Mouse (Mus musculus) liver, embryonic 14.5 days (tissue): ENCODE results near the gene Tgfbr1. TPM values are rescaled to one million over a fixed set of nuclear protein-coding genes. Genes with fewer than 3 reads are reported as not detected.

Experiments
- ATAC-seq: fragments of 200-750 bp; cut with Nextera tagmentation; 2 replicates; pipeline ENCODE4 v1.8.0; 2017; ENCODE audit warnings: moderate number of reproducible peaks, mild to moderate bottlenecking, moderate library complexity; ENCODE audit not compliant: insufficient read depth
- DNase-seq, 3 experiments: peaks; one replicate each; pipeline ENCODE4 v3.0.0-alpha.2; 2012 to 2013; ENCODE audit warnings: low read depth in 3 of 3, low spot score in 3 of 3
- H3K27ac ChIP-seq: fragments of 300-500 bp; sonication (generic); 2 replicates; pipeline ENCODE4 v1.5.1; 2014; ENCODE audit warnings: moderate library complexity, mild to moderate bottlenecking, control low read depth, inconsistent platforms
- H3K27me3 ChIP-seq: fragments of 300-500 bp; sonication (generic); 2 replicates; pipeline ENCODE4 v1.6.1; 2014; ENCODE audit warnings: mild to moderate bottlenecking, low read length, moderate library complexity; ENCODE audit not compliant: control insufficient read depth, insufficient read depth
- H3K36me3 ChIP-seq: fragments of 300-500 bp; sonication (generic); replicated peaks from 2 replicates; pipeline ENCODE4 v1.6.1; 2014; ENCODE audit warnings: low read depth; ENCODE audit not compliant: control insufficient read depth, insufficient read depth
- H3K4me1 ChIP-seq, 2 experiments: fragments of 200-500 bp in 1 of 2; fragments of 300-500 bp in 1 of 2; sonication (generic) in 1 of 2; replicated peaks; 2 replicates each; pipeline ENCODE4 v1.6.1; 2012 to 2014; ENCODE audit warnings: antibody characterized with exemption in 1 of 2, inconsistent platforms in 1 of 2, low read length in 1 of 2; ENCODE audit not compliant: control insufficient read depth in 2 of 2, insufficient read depth in 2 of 2
- H3K4me2 ChIP-seq: fragments of 300-500 bp; sonication (generic); 2 replicates; pipeline ENCODE4 v1.6.1; 2014; ENCODE audit warnings: low read depth, mild to moderate bottlenecking, control low read depth, moderate library complexity
- H3K4me3 ChIP-seq, 2 experiments: fragments of 200-500 bp in 1 of 2; fragments of 300-500 bp in 1 of 2; sonication (generic) in 1 of 2; 2 replicates each; pipeline ENCODE4 v1.5.1; 2012 to 2014; ENCODE audit warnings: low read depth in 2 of 2, low read length in 2 of 2, mild to moderate bottlenecking in 2 of 2, control low read depth in 1 of 2, inconsistent platforms in 1 of 2, moderate library complexity in 1 of 2; ENCODE audit not compliant: insufficient read depth in 1 of 2
- H3K9ac ChIP-seq: fragments of 300-500 bp; sonication (generic); replicated peaks from 2 replicates; pipeline ENCODE4 v1.6.1; 2014; ENCODE audit warnings: mild to moderate bottlenecking, control low read depth, moderate library complexity
- H3K9me3 ChIP-seq: fragments of 300-500 bp; sonication (generic); 2 replicates; pipeline ENCODE4 v1.6.1; 2016; ENCODE audit warnings: low read length, mixed read lengths; ENCODE audit not compliant: control insufficient read depth
- CTCF ChIP-seq: IDR thresholded peaks from 2 replicates; pipeline ENCODE4 v1.5.1; 2016; ENCODE audit warnings: antibody characterized with exemption, low read depth, control low read depth
- EP300 ChIP-seq: IDR thresholded peaks from 2 replicates; pipeline ENCODE4 v1.6.1; 2016; ENCODE audit warnings: antibody characterized with exemption, low read depth
- WGBS: fragments of 180-500 bp; shearing (Covaris S2); extraction: QIAGEN DNeasy Blood & Tissue Kit; methylation state at CpG from one replicate; pipeline ENCODE4 v1.1.7; 2014; ENCODE audit not compliant: insufficient replicate concordance; 5-methylcytosine and 5-hydroxymethylcytosine counted together
- polyA plus RNA-seq, 2 experiments: library from polyadenylated mRNA; depleted of rRNA in 1 of 2; stranded (reverse) in 1 of 2; unstranded in 1 of 2; fragments of >200 nt; fragmentation: Nextera tagmentation in 1 of 2; extraction: Ambion mirVana in 1 of 2; gene quantifications; 2 replicates each; pipeline versions ENCODE4 v1.2.1 to v1.2.3; 2012 to 2014

Gene Tgfbr1
- polyA plus RNA-seq, 2 experiments = 3.2 to 5.7 TPM

GRCm38 (mm10) chr4:47430557-47430956, 77.5 kb downstream of the Tgfbr1 start:
- Histone ChIP-seq H3K9ac (no peak overlapping the region), H3K36me3 (no peaks in the 10 kb centered on the region), H3K27ac (no peak overlapping the region), H3K27me3 (no peaks in the 10 kb centered on the region), H3K9me3 (no peaks in the 10 kb centered on the region), H3K4me2 (no peak overlapping the region), H3K4me1 (no peaks in the 10 kb centered on the region), H3K4me3 (no peak overlapping the region)
- DNase-seq (no peak), ATAC-seq (no peak)
- 39% methylated on average over 6 of the region's 6 CpGs for WGBS
- TF ChIP-seq CTCF = no peak

DNA sequence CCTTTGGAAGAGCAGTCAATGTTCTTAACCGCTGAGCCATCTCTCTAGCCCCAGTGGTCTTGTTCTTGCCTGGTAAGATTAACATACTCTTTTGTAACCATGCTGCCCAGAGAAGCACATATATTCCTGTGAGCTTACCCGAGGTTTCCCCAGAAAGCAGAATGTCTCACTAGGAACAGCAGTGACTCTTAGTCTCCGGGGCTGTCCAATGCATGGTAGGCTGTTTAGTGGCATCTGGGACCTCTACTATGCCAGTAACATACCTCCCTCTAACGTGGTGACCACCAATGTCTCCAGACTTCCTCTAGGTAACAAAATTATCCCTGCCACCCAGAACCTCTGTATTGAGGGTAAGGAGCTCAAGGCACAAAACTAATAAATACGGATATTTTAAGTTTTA, 78.1 kb downstream of the Tgfbr1 start:
- WGBS = 57% methylated on average over 5 of the region's 5 CpGs
- ATAC-seq = no peak

GRCm38 (mm10) chr4:47432766-47433165, 79.7 kb downstream of the Tgfbr1 start:
- 73% methylated on average over 7 of the region's 7 CpGs for WGBS
- H3K4me1 ChIP-seq = peaks cover 0 to 2% of the 10 kb centered on the region in 2 experiments; a peak in 1 of 4 replicates
- H3K4me3 ChIP-seq = no peak overlapping the region
- no peak for TF ChIP-seq CTCF
- H3K27me3 ChIP-seq = no peaks in the 10 kb centered on the region
- no peak overlapping the region for H3K9ac ChIP-seq
- no peak overlapping the region for H3K27ac ChIP-seq
- DNase-seq = no peak
- no peak overlapping the region for H3K4me2 ChIP-seq
- no peaks in the 10 kb centered on the region for H3K36me3 ChIP-seq
- no peak for ATAC-seq
- H3K9me3 ChIP-seq = no peaks in the 10 kb centered on the region

More for the DNA sequence above, 78.1 kb downstream of the Tgfbr1 start:
- Histone ChIP-seq H3K9ac (no peak overlapping the region), H3K4me1 (no peaks in the 10 kb centered on the region), H3K27ac (no peak overlapping the region), H3K27me3 (no peaks in the 10 kb centered on the region), H3K4me3 (no peak overlapping the region), H3K36me3 (no peaks in the 10 kb centered on the region), H3K4me2 (no peak overlapping the region), H3K9me3 (no peaks in the 10 kb centered on the region)
- TF ChIP-seq CTCF (no peak), EP300 (no peak)
- no peak for DNase-seq

- Histone ChIP-seq H3K27me3 (no peaks in the 10 kb centered on the region), H3K36me3 (no peaks in the 10 kb centered on the region), H3K4me2 (no peak overlapping the region), H3K27ac (no peak overlapping the region), H3K4me3 (no peak overlapping the region), H3K4me1 (peaks cover 0 to 2% of the 10 kb centered on the region in 2 experiments; a peak in 1 of 4 replicates), H3K9ac (no peak overlapping the region), H3K9me3 (no peaks in the 10 kb centered on the region)
- 70% methylated on average over 11 of the region's 12 CpGs for WGBS
- DNase-seq (no peak), ATAC-seq (no peak)
- no peak for TF ChIP-seq CTCF
- no peak for TF ChIP-seq EP300
Measured at GRCm38 (mm10) chr4:47435131-47435530, 82.1 kb downstream of the Tgfbr1 start.

DNA sequence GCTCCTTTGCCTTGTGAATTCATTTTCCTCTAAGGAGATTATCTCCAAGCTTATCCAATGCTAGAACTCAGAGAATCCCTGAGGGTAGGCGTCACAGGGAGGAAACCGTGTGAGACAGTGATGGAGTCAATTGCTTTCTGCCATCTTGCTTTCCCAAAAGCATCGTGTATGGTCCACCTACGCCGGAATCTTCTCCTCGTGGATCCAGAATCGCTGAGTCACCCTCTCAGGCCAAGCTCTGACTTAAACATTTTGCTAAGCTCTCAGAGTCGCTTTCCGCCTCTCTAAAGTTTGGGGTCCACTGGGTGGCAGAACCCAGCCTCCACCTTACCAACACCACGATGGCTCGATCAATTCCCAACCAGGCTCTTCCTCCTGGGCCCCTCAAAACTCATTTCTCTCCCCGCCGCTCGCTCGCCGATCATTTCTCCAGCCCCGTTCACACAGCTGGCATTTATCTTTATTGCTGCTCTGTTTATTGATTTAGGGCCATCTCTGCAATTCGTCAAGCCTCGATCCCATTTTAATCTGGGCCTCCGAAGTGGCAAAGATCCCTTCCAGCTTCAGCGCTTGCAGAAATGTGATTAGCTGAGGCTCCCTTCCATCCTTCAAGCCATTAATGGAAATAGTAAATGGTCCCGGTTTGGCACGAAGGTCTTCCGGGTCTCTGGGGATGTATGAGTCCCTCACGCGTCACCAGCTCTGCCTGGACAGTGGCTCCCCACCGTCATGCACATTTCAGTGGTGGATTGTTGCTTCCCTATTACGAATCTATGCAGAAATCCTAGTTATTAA, 82.7 kb downstream of the Tgfbr1 start:
- Histone ChIP-seq H3K36me3 (no peaks in the 10 kb centered on the region), H3K4me3 (no peak overlapping the region), H3K9me3 (no peaks in the 10 kb centered on the region), H3K4me2 (no peak overlapping the region), H3K4me1 (peaks cover 0 to 2% of the 10 kb centered on the region in 2 experiments; a peak in 1 of 4 replicates), H3K27me3 (no peaks in the 10 kb centered on the region), H3K27ac (no peak overlapping the region), H3K9ac (no peak overlapping the region)
- no peak for DNase-seq
- TF ChIP-seq EP300 (no peak), CTCF (no peak)
- no peak for ATAC-seq
- 58% methylated on average over 28 of the region's 28 CpGs for WGBS
